Mouse (Mus musculus) liver, embryonic 14.5 days (tissue): ENCODE data around the gene Sh3bgrl3.

Experiments used
- CTCF ChIP-seq: IDR thresholded peaks from 2 replicates; pipeline ENCODE4 v1.5.1; 2016; ENCODE audit warnings: antibody characterized with exemption, low read depth, control low read depth
- EP300 ChIP-seq: IDR thresholded peaks from 2 replicates; pipeline ENCODE4 v1.6.1; 2016; ENCODE audit warnings: antibody characterized with exemption, low read depth

DNA sequence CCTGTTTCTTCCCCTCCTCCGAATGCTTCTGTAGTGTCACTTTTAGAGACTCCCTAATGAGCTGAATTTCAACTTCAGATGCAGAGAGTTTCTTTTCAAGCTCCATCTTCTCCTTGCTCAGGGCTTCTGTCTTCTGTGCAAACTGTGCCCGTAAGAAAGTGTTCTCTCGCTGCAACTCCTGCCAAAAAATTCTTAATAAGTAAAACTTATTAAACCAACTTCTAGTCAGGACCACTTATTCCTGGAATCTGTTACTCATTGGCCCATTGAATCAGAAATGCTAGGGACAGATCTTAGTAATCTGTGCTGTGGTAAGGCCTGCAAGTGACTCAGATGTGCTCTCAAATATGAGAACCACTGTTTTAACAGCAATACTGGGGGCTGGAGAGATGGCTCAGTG is 23.5 kb upstream of the Sh3bgrl3 start:
- TF ChIP-seq CTCF (no peak), EP300 (no peak)
